Mouse (Mus musculus) forebrain, embryonic 14.5 days (tissue): ENCODE data around the gene Socs4. TPM values are rescaled to one million over a fixed set of nuclear protein-coding genes. Genes with fewer than 3 reads are reported as not detected.

Experiments used
- ATAC-seq: fragments of 200-750 bp; cut with Nextera tagmentation; 2 replicates; pipeline ENCODE4 v1.8.0; 2017; ENCODE audit warnings: mild to moderate bottlenecking, moderate library complexity
- DNase-seq: peaks from one replicate; pipeline ENCODE4 v3.0.0-alpha.2; 2015; ENCODE audit warnings: low spot score
- H3K27ac ChIP-seq: fragments of 300-500 bp; sonication (generic); 2 replicates; pipeline ENCODE4 v1.5.1; 2014; ENCODE audit warnings: low read depth, mild to moderate bottlenecking, control low read depth, low read length, moderate library complexity
- H3K27me3 ChIP-seq: fragments of 300-500 bp; sonication (generic); replicated peaks from 2 replicates; pipeline ENCODE4 v1.6.1; 2014; ENCODE audit warnings: low read length, control low read depth, mixed read lengths; ENCODE audit not compliant: control insufficient read depth, insufficient read depth
- H3K36me3 ChIP-seq: fragments of 300-500 bp; sonication (generic); 2 replicates; pipeline ENCODE4 v1.6.1; 2014; ENCODE audit warnings: low read length, control low read depth; ENCODE audit not compliant: control insufficient read depth, insufficient read depth
- H3K4me1 ChIP-seq: fragments of 300-500 bp; sonication (generic); 2 replicates; pipeline ENCODE4 v1.6.1; 2014; ENCODE audit warnings: antibody characterized with exemption, low read length, control low read depth; ENCODE audit not compliant: control insufficient read depth, insufficient read depth
- H3K4me2 ChIP-seq: fragments of 300-500 bp; sonication (generic); 2 replicates; pipeline ENCODE4 v1.6.1; 2014; ENCODE audit warnings: mild to moderate bottlenecking, control low read depth, low read length
- H3K4me3 ChIP-seq: fragments of 300-500 bp; sonication (generic); 2 replicates; pipeline ENCODE4 v1.5.1; 2014; ENCODE audit warnings: low read depth, low read length, control low read depth
- H3K9ac ChIP-seq: fragments of 300-500 bp; sonication (generic); 2 replicates; pipeline ENCODE4 v1.6.1; 2014; ENCODE audit warnings: mild to moderate bottlenecking, low read length, control low read depth, moderate library complexity
- H3K9me3 ChIP-seq: fragments of 300-500 bp; sonication (generic); replicated peaks from 2 replicates; pipeline ENCODE4 v1.6.1; 2016; ENCODE audit warnings: low read length, control low read depth, mixed read lengths; ENCODE audit not compliant: control insufficient read depth
- WGBS: fragments of 180-500 bp; shearing (Covaris S2); extraction: QIAGEN DNeasy Blood & Tissue Kit; methylation state at CpG from one replicate; pipeline ENCODE4 v1.1.7; 2014; 5-methylcytosine and 5-hydroxymethylcytosine counted together
- polyA plus RNA-seq: library from polyadenylated mRNA; unstranded; fragments of >200 nt; fragmentation: Nextera tagmentation; extraction: Ambion mirVana; gene quantifications from 2 replicates; pipeline ENCODE4 v1.2.1, GENCODE M21; 2014

Socs4 gene
- polyA plus RNA-seq, 1 experiment from 2014 or later, result 4.3 TPM

DNA sequence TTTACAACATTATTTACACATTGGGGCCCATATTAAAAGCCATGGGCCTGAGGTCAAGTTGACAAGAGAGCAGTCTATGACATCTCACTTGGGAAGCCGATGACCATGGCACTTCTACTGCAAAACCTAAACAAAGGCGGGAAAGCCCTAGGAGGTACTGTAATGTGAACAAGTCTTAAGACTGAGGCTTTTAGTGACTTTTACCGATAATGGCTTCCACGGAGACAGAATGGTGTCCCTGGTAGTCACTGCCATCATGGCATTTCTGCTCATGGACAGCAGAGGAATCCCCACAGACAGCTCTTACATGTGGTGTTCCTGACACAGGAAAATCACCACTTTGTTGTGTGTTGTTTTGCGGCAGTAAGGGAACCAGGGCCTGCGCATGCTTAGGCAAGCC lies 35.7 kb upstream of the Socs4 start:
- Histone ChIP-seq H3K27me3 (no peaks in the 10 kb centered on the region), H3K4me1 (no peaks in the 10 kb centered on the region), H3K36me3 (peaks cover 44% of the 10 kb centered on the region), H3K4me3 (no peak overlapping the region), H3K27ac (no peak overlapping the region), H3K9ac (no peak overlapping the region), H3K9me3 (no peaks in the 10 kb centered on the region; the same call in 1 of the 2 replicates), H3K4me2 (no peak overlapping the region)
- DNase-seq (no peak), ATAC-seq (no peak)
- WGBS, result 96% methylated on average over 6 of the region's 6 CpGs

DNA sequence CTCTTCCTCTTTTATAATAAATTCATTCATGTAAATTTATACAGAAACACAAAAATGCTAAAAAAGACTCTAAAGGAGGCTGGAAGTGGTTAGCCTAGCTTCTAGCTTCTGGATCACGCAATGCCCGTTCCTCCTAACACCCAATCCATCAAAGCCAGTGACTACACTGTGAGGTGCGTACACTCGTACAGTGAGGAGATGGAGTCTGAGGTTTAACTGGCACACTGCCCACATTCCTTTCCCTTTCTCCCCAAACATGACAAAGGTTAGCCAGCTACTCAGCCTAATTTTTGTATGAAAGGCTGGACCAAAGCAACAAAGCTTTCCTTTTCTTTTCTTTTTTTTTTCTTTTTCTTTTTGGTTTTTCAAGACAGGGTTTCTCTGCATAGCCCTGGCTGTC lies 34.0 kb upstream of the Socs4 start:
- Histone ChIP-seq H3K9ac (no peak overlapping the region), H3K9me3 (no peaks in the 10 kb centered on the region), H3K4me2 (no peak overlapping the region), H3K36me3 (peaks cover 60% of the 10 kb centered on the region), H3K27ac (no peak overlapping the region), H3K27me3 (no peaks in the 10 kb centered on the region), H3K4me1 (no peaks in the 10 kb centered on the region), H3K4me3 (no peak overlapping the region)
- WGBS, result 56% methylated on average over 4 of the region's 4 CpGs
- ATAC-seq (no peak), DNase-seq (no peak)

DNA sequence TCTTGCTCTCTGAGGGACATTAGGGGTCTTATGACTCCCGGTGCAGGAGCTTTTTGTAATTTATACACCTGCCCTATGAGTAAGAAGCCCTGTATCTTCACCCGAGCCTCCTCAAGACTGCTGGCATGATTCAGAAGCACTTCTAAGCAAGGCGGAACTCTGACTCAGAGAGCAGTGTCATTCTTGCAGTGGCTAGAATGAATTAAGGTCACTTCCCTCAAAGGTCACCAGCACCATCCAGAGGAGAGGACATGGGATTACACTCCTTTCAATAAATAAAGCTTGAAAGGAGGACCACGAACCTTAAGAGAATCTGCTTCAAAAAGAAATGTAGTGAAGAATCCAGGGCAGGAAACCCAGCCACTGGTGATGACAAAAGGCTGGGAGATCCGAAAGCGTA lies 26.9 kb upstream of the Socs4 start:
- Histone ChIP-seq H3K27me3 (no peaks in the 10 kb centered on the region), H3K4me2 (no peak overlapping the region), H3K4me3 (no peak overlapping the region), H3K36me3 (peaks cover 35% of the 10 kb centered on the region), H3K27ac (no peak overlapping the region), H3K4me1 (no peaks in the 10 kb centered on the region), H3K9ac (no peak overlapping the region), H3K9me3 (no peaks in the 10 kb centered on the region)
- DNase-seq (no peak), ATAC-seq (no peak)
- 89% methylated on average over 6 of the region's 6 CpGs for WGBS

GRCm38 (mm10) chr14:47264866-47265265 lies 11.9 kb upstream of the Socs4 start:
- Histone ChIP-seq H3K36me3 (peaks cover 54% of the 10 kb centered on the region), H3K4me1 (no peaks in the 10 kb centered on the region)
- no peak for ATAC-seq

GRCm38 (mm10) chr14:47265829-47266228 lies 10.9 kb upstream of the Socs4 start:
- H3K36me3 ChIP-seq, result peaks cover 52% of the 10 kb centered on the region
- WGBS, result 95% methylated on average over 8 of the region's 8 CpGs
- H3K27me3 ChIP-seq, result no peaks in the 10 kb centered on the region
- no peak overlapping the region for H3K4me2 ChIP-seq
- no peak overlapping the region for H3K27ac ChIP-seq
- ATAC-seq (no peak), DNase-seq (no peak)
- no peak overlapping the region for H3K4me3 ChIP-seq
- no peaks in the 10 kb centered on the region for H3K4me1 ChIP-seq
- no peaks in the 10 kb centered on the region for H3K9me3 ChIP-seq
- H3K9ac ChIP-seq, result no peak overlapping the region

More at GRCm38 (mm10) chr14:47264866-47265265, 11.9 kb upstream of the Socs4 start:
- Histone ChIP-seq H3K27ac (no peak overlapping the region), H3K4me2 (no peak overlapping the region), H3K9ac (no peak overlapping the region), H3K9me3 (no peaks in the 10 kb centered on the region), H3K4me3 (no peak overlapping the region), H3K27me3 (no peaks in the 10 kb centered on the region)
- 88% methylated on average over 3 of the region's 3 CpGs for WGBS
- DNase-seq, result no peak

GRCm38 (mm10) chr14:47269056-47269455 lies 7.7 kb upstream of the Socs4 start:
- H3K27me3 ChIP-seq, result no peaks in the 10 kb centered on the region
- no peak overlapping the region for H3K27ac ChIP-seq
- WGBS, result 99% methylated on average over 4 of the region's 4 CpGs
- ATAC-seq, result no peak
- no peak overlapping the region for H3K4me2 ChIP-seq
- DNase-seq, result no peak
- H3K4me1 ChIP-seq, result no peaks in the 10 kb centered on the region
- H3K4me3 ChIP-seq, result no peak overlapping the region
- H3K36me3 ChIP-seq, result peaks cover 58% of the 10 kb centered on the region
- H3K9me3 ChIP-seq, result no peaks in the 10 kb centered on the region
- H3K9ac ChIP-seq, result no peak overlapping the region

DNA sequence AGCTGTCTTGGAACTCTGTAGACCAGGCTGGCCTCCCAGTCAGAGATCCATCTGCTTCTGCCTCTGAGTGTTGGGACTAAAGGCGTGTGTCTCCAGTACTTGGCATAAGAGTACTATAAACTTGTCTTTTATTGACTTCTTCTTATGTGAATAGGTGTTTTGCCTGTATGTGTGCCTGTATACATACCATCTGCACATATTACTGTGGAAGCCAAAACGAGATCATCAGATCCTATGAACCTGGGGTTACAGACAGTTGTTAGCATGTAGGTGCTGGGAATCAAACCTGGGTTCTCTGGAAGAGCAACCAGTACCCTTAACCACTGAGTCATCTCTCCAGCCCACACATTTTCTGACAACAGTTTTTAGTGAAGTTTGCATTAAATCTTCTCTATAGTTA lies 7.0 kb upstream of the Socs4 start:
- WGBS, result 92% methylated on average over 2 of the region's 2 CpGs
- Histone ChIP-seq H3K27ac (no peak overlapping the region), H3K4me2 (no peak overlapping the region), H3K4me3 (no peak overlapping the region), H3K9ac (no peak overlapping the region), H3K36me3 (peaks cover 58% of the 10 kb centered on the region), H3K9me3 (no peaks in the 10 kb centered on the region), H3K4me1 (no peaks in the 10 kb centered on the region), H3K27me3 (no peaks in the 10 kb centered on the region)
- ATAC-seq, result no peak
- DNase-seq, result no peak

DNA sequence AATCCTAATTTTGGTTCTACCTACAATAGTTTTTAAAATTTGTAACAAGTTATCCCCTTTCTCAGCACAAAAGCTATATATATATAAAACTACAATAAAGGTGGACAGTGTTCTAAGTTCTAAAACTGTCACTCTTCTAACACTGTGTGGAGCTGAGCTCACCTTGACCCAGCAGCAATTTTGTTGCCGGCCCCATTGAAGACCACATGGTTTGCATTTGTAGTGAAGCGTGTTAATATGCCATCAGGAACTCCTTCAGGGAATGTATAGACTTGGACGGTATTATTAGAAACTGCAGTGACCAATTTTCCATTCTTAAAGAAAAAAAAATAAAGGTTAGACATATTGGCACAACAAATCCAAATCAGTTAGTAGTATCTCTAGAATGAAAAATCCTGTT lies 3.0 kb upstream of the Socs4 start:
- WGBS, result 67% methylated on average over 3 of the region's 3 CpGs
- H3K9me3 ChIP-seq, result no peaks in the 10 kb centered on the region
- no peak for ATAC-seq
- no peaks in the 10 kb centered on the region for H3K27me3 ChIP-seq
- no peak overlapping the region for H3K9ac ChIP-seq
- H3K4me2 ChIP-seq, result no peak overlapping the region
- H3K4me1 ChIP-seq, result peaks cover 6% of the 10 kb centered on the region; the same call in 1 of the 2 replicates
- DNase-seq, result no peak
- H3K27ac ChIP-seq, result no peak overlapping the region
- no peak overlapping the region for H3K4me3 ChIP-seq
- H3K36me3 ChIP-seq, result peaks cover 31% of the 10 kb centered on the region

- Histone ChIP-seq H3K4me3 (peak overlapping the region; percentile 93), H3K9me3 (no peaks in the 10 kb centered on the region), H3K27ac (no peak overlapping the region), H3K36me3 (peaks cover 18% of the 10 kb centered on the region), H3K4me2 (peak overlapping the region; percentile 72), H3K27me3 (no peaks in the 10 kb centered on the region), H3K9ac (peak overlapping the region; percentile 35; the same call in 1 of the 2 replicates), H3K4me1 (peaks cover 6% of the 10 kb centered on the region; the same call in 1 of the 2 replicates)
- DNase-seq (peak; percentile 20), ATAC-seq (no peak)
- WGBS, result 14% methylated on average over 3 of the region's 3 CpGs
Observed at GRCm38 (mm10) chr14:47275417-47275816, 1.3 kb upstream of the Socs4 start.
